Mouse (Mus musculus): ENCODE results near the gene Flywch2.
A peak's percentile ranks its signal among the peaks of the same experiment; 100 is the strongest.

The Flywch2 gene

GRCm38 (mm10) chr17:23748631-23749391, 37.1 kb downstream of the Flywch2 start:
- peak; percentile 86 to 90 for DNase-seq

- DNase-seq = no peak
Measured at GRCm38 (mm10) chr17:23748026-23748425, 37.9 kb downstream of the Flywch2 start.

GRCm38 (mm10) chr17:23747471-23747870, 38.4 kb downstream of the Flywch2 start:
- DNase-seq = no peak

GRCm38 (mm10) chr17:23746767-23747166, 39.1 kb downstream of the Flywch2 start:
- no peak for DNase-seq

- no peak for DNase-seq
Measured at GRCm38 (mm10) chr17:23746311-23746710, 39.6 kb downstream of the Flywch2 start.

GRCm38 (mm10) chr17:23745301-23746251, 40.3 kb downstream of the Flywch2 start, which contains the start of gene Kremen2:
Gene Kremen2, minus strand, starts transcription at chr17:23745833.
- DNase-seq = no peak

- DNase-seq = no peak
Measured at GRCm38 (mm10) chr17:23744651-23745050, 41.2 kb downstream of the Flywch2 start.

GRCm38 (mm10) chr17:23744076-23744475, 41.8 kb downstream of the Flywch2 start:
- DNase-seq = no peak

GRCm38 (mm10) chr17:23742941-23743340, 42.9 kb downstream of the Flywch2 start:
- no peak for DNase-seq

GRCm38 (mm10) chr17:23742210-23742793, 43.6 kb downstream of the Flywch2 start:
- peak; percentile 26 to 75 for DNase-seq

GRCm38 (mm10) chr17:23741359-23742209, 44.3 kb downstream of the Flywch2 start:
- DNase-seq = no peak

GRCm38 (mm10) chr17:23740598-23741021, 45.3 kb downstream of the Flywch2 start, which contains the start of gene Paqr4:
Gene Paqr4, minus strand, starts transcription at chr17:23740867.
- no peak for DNase-seq

- DNase-seq = peak; percentile 91 to 92
Measured at GRCm38 (mm10) chr17:23740136-23740584, 45.7 kb downstream of the Flywch2 start.

GRCm38 (mm10) chr17:23739202-23740135, 46.4 kb downstream of the Flywch2 start:
- no peak for DNase-seq

- DNase-seq = no peak
Measured at GRCm38 (mm10) chr17:23738836-23739201, 47.1 kb downstream of the Flywch2 start.

- peak in 1 of 2 experiments; percentile 11 for DNase-seq
Measured at GRCm38 (mm10) chr17:23737493-23738445, 48.1 kb downstream of the Flywch2 start.

GRCm38 (mm10) chr17:23734341-23734740, 51.5 kb downstream of the Flywch2 start:
- peak in 1 of 2 experiments; percentile 25 for DNase-seq

- DNase-seq = no peak
Measured at GRCm38 (mm10) chr17:23730441-23730840, 55.4 kb downstream of the Flywch2 start.
